17 mouse cellular contexts compared by ENCODE assay signal in the genomic region with DNA sequence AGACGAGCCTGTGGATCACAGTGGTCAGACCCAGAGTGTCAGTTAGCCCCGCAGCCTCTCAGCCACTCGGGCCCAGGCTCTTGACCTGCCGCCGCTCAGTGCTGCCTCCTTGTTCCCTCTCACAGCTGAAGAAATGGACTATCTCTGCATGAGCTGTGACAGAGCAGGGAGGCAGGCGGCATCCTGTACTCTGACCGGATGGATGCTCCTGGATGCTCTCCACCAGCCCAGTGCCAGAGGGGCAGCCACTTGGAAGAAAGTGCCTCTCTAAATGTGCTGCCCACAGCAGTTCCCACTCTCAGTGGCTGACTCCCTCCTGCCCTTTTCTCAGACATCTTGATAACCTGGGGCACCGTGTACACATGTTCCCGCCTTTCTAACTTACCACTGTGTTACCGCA. TPM values are rescaled to one million over a fixed set of nuclear protein-coding genes. Genes with fewer than 3 reads are reported as not detected.
DNase-seq lines count a peak whose midpoint lies in the region; ATAC-seq and TF ChIP-seq lines count a peak whose summit lies in the region.
"Had no signal": no experiment of that assay in that cellular context is flagged by ENCODE, and none has a peak within 500 bp of the region (broad histone marks: within the 10 kb centered on the region; RNA-seq: fewer than 3 reads in every experiment).

No protein-coding gene starts in this region.

- H3K9ac ChIP-seq in heart, postnatal 0 days (replicated peaks; ENCODE audit: low read depth, low read length), result no peak overlapping the region
- H3K9ac ChIP-seq: forebrain, embryonic 12.5 days; forebrain, postnatal 0 days; heart, embryonic 12.5 days; hindbrain, embryonic 15.5 days had no signal

- DNase-seq in cerebellum, postnatal 14 days, result peak; percentile 50 to 57
- DNase-seq in cerebellum, adult 11-12 months, result no peak
- DNase-seq in heart, postnatal 0 days (ENCODE audit: low spot score), result peak; percentile 2
- DNase-seq in heart, embryonic 10.5 days (ENCODE audit: low spot score), result no peak
- DNase-seq in brain, adult 2 months (ENCODE audit: low read depth, low spot score), result peak; percentile 17
- DNase-seq: adrenal gland, adult 2 months; adrenal gland, postnatal 25 days; forebrain, postnatal 0 days; gastrocnemius, postnatal 14 days; heart, adult 2 months; heart, postnatal 36 days had no signal

- no peak for TF ChIP-seq EP300 in heart, postnatal 0 days (IDR thresholded peaks at IDR 0.05; ENCODE audit: low read depth)

- no peak overlapping the region for H3K4me3 ChIP-seq in heart, postnatal 0 days (ENCODE audit: low read depth, low read length)
- no peak overlapping the region for H3K4me3 ChIP-seq in heart, embryonic 10.5 days
- H3K4me3 ChIP-seq: forebrain, embryonic 12.5 days; heart, adult 2 months; heart, embryonic 12.5 days; hindbrain, embryonic 15.5 days had no signal

- no peak for ATAC-seq in heart, postnatal 0 days (ENCODE audit: insufficient read depth, low read depth)
- peak; percentile 25; the same call in 1 of the 2 replicates for ATAC-seq in erythroid progenitor cell, adult 5-6 weeks (replicated peaks; ENCODE audit: low FRiP score, poor library complexity, severe bottlenecking)
- ATAC-seq: forebrain, postnatal 0 days; intestine, embryonic 16.5 days had no signal

- H3K9me3 ChIP-seq in heart, postnatal 0 days (replicated peaks; ENCODE audit: control insufficient read depth, low read length), result no peaks in the 10 kb centered on the region
- H3K9me3 ChIP-seq in heart, embryonic 10.5 days, result no peaks in the 10 kb centered on the region
- H3K9me3 ChIP-seq: forebrain, embryonic 12.5 days; heart, embryonic 12.5 days; hindbrain, embryonic 15.5 days had no signal

- no peaks in the 10 kb centered on the region for H3K27me3 ChIP-seq in heart, postnatal 0 days (ENCODE audit: control insufficient read depth, insufficient read depth, low read length)
- no peaks in the 10 kb centered on the region for H3K27me3 ChIP-seq in heart, embryonic 10.5 days (ENCODE audit: insufficient read depth, poor library complexity, severe bottlenecking)
- H3K27me3 ChIP-seq: forebrain, embryonic 12.5 days; heart, embryonic 12.5 days; hindbrain, embryonic 15.5 days had no signal

- no peaks in the 10 kb centered on the region for H3K4me1 ChIP-seq in heart, postnatal 0 days (ENCODE audit: control insufficient read depth, insufficient read depth)
- H3K4me1 ChIP-seq in heart, embryonic 10.5 days, result peaks cover 7% of the 10 kb centered on the region; the same call in 1 of the 2 replicates
- H3K4me1 ChIP-seq: forebrain, embryonic 12.5 days; hindbrain, embryonic 15.5 days had no signal

- no peak overlapping the region for H3K27ac ChIP-seq in heart, postnatal 0 days (ENCODE audit: low read depth)
- H3K27ac ChIP-seq in heart, embryonic 10.5 days, result no peak overlapping the region
- H3K27ac ChIP-seq: forebrain, embryonic 12.5 days; heart, adult 2 months; hindbrain, embryonic 15.5 days; kidney, postnatal 0 days had no signal

- H3K4me2 ChIP-seq in heart, postnatal 0 days (ENCODE audit: low read depth, low read length), result no peak overlapping the region
- H3K4me2 ChIP-seq: forebrain, embryonic 12.5 days; heart, embryonic 12.5 days; hindbrain, embryonic 15.5 days had no signal

- no peak for TF ChIP-seq CTCF in heart, postnatal 0 days (IDR thresholded peaks at IDR 0.05; ENCODE audit: low read depth)

- 86% methylated on average over 10 of the region's 10 CpGs for WGBS in heart, postnatal 0 days
- 90% methylated on average over 10 of the region's 10 CpGs for WGBS in heart, embryonic 10.5 days

- peaks cover 45% of the 10 kb centered on the region for H3K36me3 ChIP-seq in heart, postnatal 0 days (replicated peaks; ENCODE audit: control insufficient read depth, insufficient read depth, low read length)
- H3K36me3 ChIP-seq in heart, embryonic 10.5 days, result peaks cover 75% of the 10 kb centered on the region

RNA-seq across cellular contexts. Expression of a gene that starts 21.1 kb away (rescaled TPM):
- 77.2 and 117 TPM in 2 replicates for total RNA-seq in heart, postnatal 0 days (2014; rRNA removed; ENCODE audit: low replicate concordance)
- polyA plus RNA-seq in heart, postnatal 0 days (2015; fragmentation: Nextera tagmentation; extraction: Ambion mirVana), result 114 and 115 TPM in 2 replicates
- polyA plus RNA-seq in heart, embryonic 10.5 days (2016; fragmentation: Nextera tagmentation; extraction: Ambion mirVana), result 132 and 134 TPM in 2 replicates
- 35.2 and 40.4 TPM in 2 replicates for total RNA-seq in erythroid progenitor cell, adult 5-6 weeks (2015; ENCODE audit: low replicate concordance)
- total RNA-seq in erythroid progenitor cell, adult 5-6 weeks (2017; ENCODE audit: low replicate concordance), result 22.5 and 31.8 TPM in 2 replicates

RNA-seq across cellular contexts. Expression of a gene that starts 21.1 kb away (rescaled TPM):
- 45.9 and 49.9 TPM in 2 replicates for total RNA-seq in heart, postnatal 0 days (2014; rRNA removed; ENCODE audit: low replicate concordance)
- polyA plus RNA-seq in heart, postnatal 0 days (2015; fragmentation: Nextera tagmentation; extraction: Ambion mirVana), result 49.6 and 50.2 TPM in 2 replicates
- polyA plus RNA-seq in heart, embryonic 10.5 days (2016; fragmentation: Nextera tagmentation; extraction: Ambion mirVana), result 66.0 and 67.5 TPM in 2 replicates
- 4.0 and 5.4 TPM in 2 replicates for total RNA-seq in erythroid progenitor cell, adult 5-6 weeks (2015; ENCODE audit: low replicate concordance)
- 5.7 and 7.4 TPM in 2 replicates for total RNA-seq in erythroid progenitor cell, adult 5-6 weeks (2017; ENCODE audit: low replicate concordance)

RNA-seq across cellular contexts. Expression of a gene that starts 48.9 kb away (rescaled TPM):
- 0.04 and 0.08 TPM in 2 replicates for total RNA-seq in heart, postnatal 0 days (2014; rRNA removed; ENCODE audit: low replicate concordance)
- polyA plus RNA-seq in heart, postnatal 0 days (2015; fragmentation: Nextera tagmentation; extraction: Ambion mirVana), result 0.07 and 0.08 TPM in 2 replicates
- 0.05 and 0.10 TPM in 2 replicates for polyA plus RNA-seq in heart, embryonic 10.5 days (2016; fragmentation: Nextera tagmentation; extraction: Ambion mirVana)
- not detected in 2 replicates for total RNA-seq in erythroid progenitor cell, adult 5-6 weeks (2015; ENCODE audit: low replicate concordance)
- total RNA-seq in erythroid progenitor cell, adult 5-6 weeks (2017; ENCODE audit: low replicate concordance), result not detected in 2 replicates

RNA-seq across cellular contexts. Expression of a gene that starts 55.7 kb away (rescaled TPM):
- 9.0 and 16.9 TPM in 2 replicates for total RNA-seq in heart, postnatal 0 days (2014; rRNA removed; ENCODE audit: low replicate concordance)
- polyA plus RNA-seq in heart, postnatal 0 days (2015; fragmentation: Nextera tagmentation; extraction: Ambion mirVana), result 5.0 and 5.3 TPM in 2 replicates
- 7.8 and 8.0 TPM in 2 replicates for polyA plus RNA-seq in heart, embryonic 10.5 days (2016; fragmentation: Nextera tagmentation; extraction: Ambion mirVana)
- 1.8 and 7.1 TPM in 2 replicates for total RNA-seq in erythroid progenitor cell, adult 5-6 weeks (2015; ENCODE audit: low replicate concordance)
- 7.9 and 11.4 TPM in 2 replicates for total RNA-seq in erythroid progenitor cell, adult 5-6 weeks (2017; ENCODE audit: low replicate concordance)

RNA-seq across cellular contexts. Expression of a gene that starts 55.9 kb away (rescaled TPM):
- 9.6 and 14.5 TPM in 2 replicates for total RNA-seq in heart, postnatal 0 days (2014; rRNA removed; ENCODE audit: low replicate concordance)
- polyA plus RNA-seq in heart, postnatal 0 days (2015; fragmentation: Nextera tagmentation; extraction: Ambion mirVana), result 5.1 and 6.7 TPM in 2 replicates
- 9.5 and 9.7 TPM in 2 replicates for polyA plus RNA-seq in heart, embryonic 10.5 days (2016; fragmentation: Nextera tagmentation; extraction: Ambion mirVana)
- 15.9 and 17.7 TPM in 2 replicates for total RNA-seq in erythroid progenitor cell, adult 5-6 weeks (2015; ENCODE audit: low replicate concordance)
- 16.6 and 20.2 TPM in 2 replicates for total RNA-seq in erythroid progenitor cell, adult 5-6 weeks (2017; ENCODE audit: low replicate concordance)

Comparison
In these comparisons a context has a peak if more than half of its experiments do, and no peak if none do; other contexts are left out.
1. DNase-seq: peak in cerebellum, postnatal 14 days (2 of 2), heart, postnatal 0 days (single experiment) and brain, adult 2 months (single experiment); none in cerebellum, adult 11-12 months (single experiment) and heart, embryonic 10.5 days (single experiment).